Mouse (Mus musculus) lung, embryonic 15.5 days (tissue): Measurements from ENCODE around the gene Tmem163. TPM values are rescaled to one million over a fixed set of nuclear protein-coding genes. Genes with fewer than 3 reads are reported as not detected.

Experiments used
- ATAC-seq: fragments of 200-750 bp; cut with Nextera tagmentation; 2 replicates; pipeline ENCODE4 v1.8.0; 2017; ENCODE audit warnings: moderate number of reproducible peaks, borderline replicate concordance; ENCODE audit not compliant: low FRiP score, low TSS enrichment; ENCODE audit errors: extremely low read depth
- H3K27ac ChIP-seq: fragments of 300-500 bp; sonication (generic); 2 replicates; pipeline ENCODE4 v1.5.1; 2015; ENCODE audit warnings: moderate library complexity, mild to moderate bottlenecking, inconsistent platforms
- H3K27me3 ChIP-seq: fragments of 300-500 bp; sonication (generic); 2 replicates; pipeline ENCODE4 v1.6.1; 2015; ENCODE audit warnings: inconsistent platforms
- H3K36me3 ChIP-seq: fragments of 300-500 bp; sonication (generic); 2 replicates; pipeline ENCODE4 v1.6.1; 2015; ENCODE audit warnings: inconsistent platforms
- H3K4me1 ChIP-seq: fragments of 300-500 bp; sonication (generic); 2 replicates; pipeline ENCODE4 v1.6.1; 2015; ENCODE audit warnings: inconsistent platforms
- H3K4me2 ChIP-seq: fragments of 300-500 bp; sonication (generic); 2 replicates; pipeline ENCODE4 v1.6.1; 2015; ENCODE audit warnings: inconsistent platforms, mild to moderate bottlenecking, moderate library complexity
- H3K4me3 ChIP-seq: fragments of 300-500 bp; sonication (generic); 2 replicates; pipeline ENCODE4 v1.5.1; 2015; ENCODE audit warnings: mild to moderate bottlenecking, inconsistent platforms
- H3K9ac ChIP-seq: fragments of 300-500 bp; sonication (generic); 2 replicates; pipeline ENCODE4 v1.6.1; 2015; ENCODE audit warnings: inconsistent platforms
- H3K9me3 ChIP-seq: fragments of 300-500 bp; sonication (generic); 2 replicates; pipeline ENCODE4 v1.6.1; 2016; ENCODE audit warnings: inconsistent platforms
- WGBS: fragments of 180-500 bp; shearing (Covaris S2); methylation state at CpG from one replicate; pipeline ENCODE4 v1.1.7; 2015; 5-methylcytosine and 5-hydroxymethylcytosine counted together
- polyA plus RNA-seq: library from polyadenylated mRNA; unstranded; fragments of >200 nt; fragmentation: Nextera tagmentation; extraction: Ambion mirVana; gene quantifications from 2 replicates; pipeline ENCODE4 v1.2.1, GENCODE M21; 2015

Tmem163 gene
- polyA plus RNA-seq, 1 experiment from 2014 or later, result 5.2 TPM

DNA sequence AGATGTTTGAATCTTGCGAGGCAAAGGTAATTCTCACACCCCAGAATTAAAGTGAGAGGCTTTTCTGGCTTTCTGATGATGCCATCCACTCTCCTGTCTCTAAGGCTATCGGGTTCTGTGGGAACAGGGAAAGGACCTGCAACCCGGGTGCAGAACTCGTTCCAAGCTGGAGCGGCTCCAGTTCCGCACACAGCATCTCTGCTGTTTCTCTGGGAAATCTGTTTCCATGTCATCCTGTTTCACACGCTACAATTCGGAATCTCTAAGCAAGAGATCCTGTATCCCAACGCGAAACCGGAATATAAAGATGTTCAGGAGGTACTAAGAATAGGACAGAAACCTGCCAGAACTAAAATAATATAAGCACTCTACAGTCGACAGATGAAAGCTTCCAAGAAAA lies 3.2 kb downstream of the Tmem163 start:
- Histone ChIP-seq H3K9ac (no peak overlapping the region), H3K9me3 (no peaks in the 10 kb centered on the region), H3K4me2 (no peak overlapping the region), H3K27ac (no peak overlapping the region), H3K36me3 (no peaks in the 10 kb centered on the region), H3K4me3 (no peak overlapping the region), H3K4me1 (peaks cover 19% of the 10 kb centered on the region), H3K27me3 (peaks cover 59% of the 10 kb centered on the region)
- 40% methylated on average over 12 of the region's 12 CpGs for WGBS
- ATAC-seq, result no peak

DNA sequence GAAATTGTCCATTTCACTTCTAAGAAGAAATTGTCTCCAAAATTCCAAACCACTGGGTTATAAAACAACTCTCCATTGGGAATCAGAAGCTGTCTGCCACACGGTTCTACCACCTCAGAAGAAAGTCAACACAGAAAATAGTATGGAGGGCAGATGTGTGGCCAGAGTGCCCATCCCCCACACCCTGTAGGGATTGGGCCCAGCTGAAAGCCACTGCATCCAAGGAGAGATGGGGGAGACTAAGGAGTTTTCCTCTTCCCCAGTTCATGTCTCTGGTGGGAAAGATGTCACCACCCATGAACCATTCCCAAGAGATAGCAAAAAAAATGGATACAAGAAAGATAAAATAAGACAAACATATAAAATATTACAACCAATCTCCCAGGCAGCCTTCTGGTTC lies 4.1 kb downstream of the Tmem163 start:
- ATAC-seq, result no peak
- H3K36me3 ChIP-seq, result no peaks in the 10 kb centered on the region
- no peaks in the 10 kb centered on the region for H3K9me3 ChIP-seq
- 46% methylated on average over 1 of the region's 1 CpGs for WGBS
- H3K4me2 ChIP-seq, result no peak overlapping the region
- H3K27ac ChIP-seq, result no peak overlapping the region
- H3K4me3 ChIP-seq, result no peak overlapping the region
- peaks cover 51% of the 10 kb centered on the region for H3K27me3 ChIP-seq
- no peak overlapping the region for H3K9ac ChIP-seq
- peaks cover 19% of the 10 kb centered on the region for H3K4me1 ChIP-seq

DNA sequence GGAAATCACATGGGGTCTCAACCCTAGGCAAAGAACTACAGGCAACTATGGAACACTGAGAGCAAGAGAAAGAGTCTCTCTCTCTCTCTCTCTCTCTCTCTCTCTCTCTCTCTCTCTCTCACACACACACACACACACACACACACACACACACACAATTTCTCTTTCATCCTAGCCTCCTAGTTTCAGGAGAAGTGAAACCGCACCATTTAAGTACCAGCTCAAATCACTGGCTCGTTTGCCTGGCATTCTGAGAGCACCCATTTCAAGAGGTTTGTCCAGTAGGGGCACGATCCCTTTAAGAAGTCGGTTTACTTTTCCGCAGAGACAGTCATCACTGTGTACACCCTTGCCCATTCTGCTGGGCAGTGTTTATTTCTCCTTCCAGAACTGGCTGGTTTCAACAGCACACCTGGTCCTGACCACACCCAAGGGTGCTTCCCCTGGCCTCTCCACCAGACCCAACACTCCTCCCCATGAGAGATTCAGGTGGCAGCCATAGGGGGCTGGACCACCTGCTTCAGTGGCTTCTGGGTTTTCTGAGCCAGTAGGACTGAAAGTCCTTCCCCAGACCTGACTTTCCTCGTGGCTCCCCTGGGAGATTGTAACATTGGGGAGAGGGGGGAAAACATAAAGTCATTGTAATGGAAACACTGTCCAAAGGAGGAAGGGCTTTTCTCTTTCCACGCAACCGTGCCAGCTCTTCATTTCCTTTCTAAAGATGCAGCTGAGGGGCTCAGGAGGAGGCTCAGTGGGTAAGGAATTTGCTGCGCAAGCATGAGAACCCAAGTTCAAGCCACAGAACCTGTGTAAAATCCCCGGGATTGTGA lies 5.9 kb downstream of the Tmem163 start:
- Histone ChIP-seq H3K27me3 (peaks cover 34% of the 10 kb centered on the region), H3K36me3 (no peaks in the 10 kb centered on the region), H3K4me2 (no peak overlapping the region), H3K9ac (no peak overlapping the region), H3K4me3 (no peak overlapping the region), H3K27ac (no peak overlapping the region), H3K4me1 (peaks cover 18% of the 10 kb centered on the region), H3K9me3 (no peaks in the 10 kb centered on the region)
- 63% methylated on average over 10 of the region's 10 CpGs for WGBS
- ATAC-seq, result peak; percentile 9; the same call in 1 of the 2 replicates

DNA sequence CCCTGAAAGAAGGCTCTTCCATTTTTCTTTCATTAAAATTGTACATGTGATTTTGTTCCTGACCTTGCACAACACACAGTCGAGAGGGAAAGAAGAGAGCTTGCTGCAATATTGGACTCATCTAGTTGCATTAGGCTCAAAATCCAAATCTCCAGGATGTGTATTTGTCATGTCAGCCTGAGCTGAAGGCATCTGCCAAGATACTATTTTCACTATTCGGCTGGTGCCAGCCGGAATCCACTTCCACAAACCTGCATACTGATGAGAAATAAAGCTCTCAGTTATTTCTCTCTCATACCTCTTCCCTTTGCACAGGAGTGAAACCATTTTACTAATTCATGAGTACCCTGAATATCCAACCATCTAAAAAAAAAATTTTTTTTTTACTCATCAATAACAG lies 11.2 kb downstream of the Tmem163 start:
- Histone ChIP-seq H3K36me3 (no peaks in the 10 kb centered on the region), H3K9ac (no peak overlapping the region), H3K4me3 (no peak overlapping the region), H3K4me2 (no peak overlapping the region), H3K4me1 (no peaks in the 10 kb centered on the region), H3K27me3 (no peaks in the 10 kb centered on the region), H3K9me3 (no peaks in the 10 kb centered on the region), H3K27ac (no peak overlapping the region)
- ATAC-seq, result no peak
- WGBS, result 79% methylated on average over 3 of the region's 3 CpGs

DNA sequence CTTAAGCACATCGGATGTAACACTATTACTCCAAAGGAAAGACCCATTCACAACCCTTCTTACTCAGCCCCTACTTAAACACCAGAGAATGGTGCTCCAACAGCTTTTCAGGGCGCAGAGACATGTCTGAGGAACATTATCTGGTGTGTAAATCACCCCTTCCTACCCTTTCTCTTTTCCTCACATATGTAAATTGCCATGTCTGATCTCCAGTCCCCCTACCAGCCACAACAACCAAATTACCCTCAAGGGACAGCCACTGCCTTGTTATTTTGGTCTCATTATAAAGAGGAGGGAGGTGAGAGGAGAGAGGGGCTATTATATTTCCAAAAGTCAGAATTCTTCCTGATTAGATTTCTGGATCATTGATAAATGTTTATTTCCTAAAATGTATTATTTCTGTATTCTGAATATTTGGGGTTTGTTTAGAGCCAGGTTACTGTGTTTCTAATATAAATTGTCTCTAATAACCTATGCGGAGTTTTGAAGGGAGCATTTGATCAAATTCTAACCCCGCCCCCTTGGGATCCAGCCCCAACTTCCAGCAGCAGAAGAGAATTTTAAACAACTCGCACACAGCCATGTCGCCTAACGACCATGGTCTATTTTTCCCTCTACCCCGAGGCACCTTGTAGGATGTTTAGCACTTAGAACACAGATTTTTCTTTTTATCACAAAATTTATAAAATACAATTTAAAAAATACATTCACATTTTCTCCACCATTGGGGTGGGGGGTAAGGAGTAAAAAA lies 12.1 kb downstream of the Tmem163 start:
- no peak overlapping the region for H3K4me3 ChIP-seq
- no peak overlapping the region for H3K9ac ChIP-seq
- no peaks in the 10 kb centered on the region for H3K4me1 ChIP-seq
- ATAC-seq, result no peak
- no peak overlapping the region for H3K4me2 ChIP-seq
- 71% methylated on average over 8 of the region's 8 CpGs for WGBS
- no peaks in the 10 kb centered on the region for H3K36me3 ChIP-seq
- H3K27me3 ChIP-seq, result no peaks in the 10 kb centered on the region
- H3K9me3 ChIP-seq, result no peaks in the 10 kb centered on the region
- H3K27ac ChIP-seq, result no peak overlapping the region

DNA sequence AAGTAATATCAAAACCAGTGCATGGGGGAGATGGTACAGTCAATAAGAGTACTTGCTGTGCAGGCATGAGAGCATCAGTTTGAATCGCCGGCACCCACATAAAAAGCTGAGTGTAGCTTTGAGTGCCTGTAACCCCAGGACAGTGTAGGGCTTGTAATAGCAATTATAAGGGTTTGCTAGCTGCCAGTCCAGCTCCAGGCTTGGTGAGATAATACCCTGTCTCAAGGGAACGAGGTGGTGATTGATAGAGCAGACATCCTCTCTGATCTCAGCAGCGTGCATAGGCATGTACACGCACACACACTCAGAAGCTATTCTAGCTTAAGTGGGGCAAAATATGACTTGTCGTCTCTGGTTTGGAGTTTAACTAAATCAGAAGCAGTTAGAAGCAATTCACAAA lies 13.1 kb downstream of the Tmem163 start:
- Histone ChIP-seq H3K4me1 (no peaks in the 10 kb centered on the region), H3K9ac (no peak overlapping the region), H3K4me2 (no peak overlapping the region), H3K27ac (no peak overlapping the region), H3K9me3 (no peaks in the 10 kb centered on the region), H3K27me3 (no peaks in the 10 kb centered on the region), H3K4me3 (no peak overlapping the region), H3K36me3 (no peaks in the 10 kb centered on the region)
- no peak for ATAC-seq
- WGBS, result 56% methylated on average over 6 of the region's 6 CpGs

DNA sequence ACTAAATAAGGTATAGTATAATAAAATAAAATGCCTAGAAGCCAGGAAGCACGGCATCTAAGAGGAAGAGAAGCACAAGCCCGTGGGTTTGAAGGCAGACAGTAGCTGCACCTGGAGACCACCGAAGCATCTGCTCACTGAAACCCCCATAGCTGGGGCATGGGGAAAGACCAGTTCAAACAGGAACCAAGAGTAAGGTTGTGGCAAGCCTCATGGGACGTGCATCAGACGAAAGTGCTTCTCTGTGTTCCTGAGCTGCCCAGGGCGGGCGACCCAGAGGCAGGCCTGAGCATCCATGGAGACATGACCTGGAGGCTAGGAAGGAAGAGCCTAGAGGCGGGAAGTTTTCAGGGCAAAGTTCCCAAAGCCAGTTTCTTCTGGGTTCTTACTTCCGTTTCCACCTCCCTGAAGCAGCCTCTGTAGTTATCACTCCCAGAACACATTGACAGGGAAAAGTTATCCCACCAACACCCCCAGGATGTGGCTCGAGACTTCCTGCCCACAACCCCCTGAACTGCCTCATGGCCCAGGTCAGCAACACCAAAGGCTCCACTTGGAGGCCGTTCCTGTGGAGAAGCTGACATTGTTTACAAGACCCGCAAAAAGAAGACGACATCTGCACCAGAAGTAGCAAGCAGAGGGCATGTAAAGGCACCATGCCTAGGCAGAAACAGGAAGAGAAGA lies 16.8 kb downstream of the Tmem163 start:
- Histone ChIP-seq H3K4me2 (no peak overlapping the region), H3K27ac (no peak overlapping the region), H3K4me1 (no peaks in the 10 kb centered on the region), H3K9ac (no peak overlapping the region), H3K36me3 (no peaks in the 10 kb centered on the region), H3K27me3 (no peaks in the 10 kb centered on the region), H3K4me3 (no peak overlapping the region), H3K9me3 (no peaks in the 10 kb centered on the region)
- ATAC-seq, result no peak
- 61% methylated on average over 13 of the region's 13 CpGs for WGBS

DNA sequence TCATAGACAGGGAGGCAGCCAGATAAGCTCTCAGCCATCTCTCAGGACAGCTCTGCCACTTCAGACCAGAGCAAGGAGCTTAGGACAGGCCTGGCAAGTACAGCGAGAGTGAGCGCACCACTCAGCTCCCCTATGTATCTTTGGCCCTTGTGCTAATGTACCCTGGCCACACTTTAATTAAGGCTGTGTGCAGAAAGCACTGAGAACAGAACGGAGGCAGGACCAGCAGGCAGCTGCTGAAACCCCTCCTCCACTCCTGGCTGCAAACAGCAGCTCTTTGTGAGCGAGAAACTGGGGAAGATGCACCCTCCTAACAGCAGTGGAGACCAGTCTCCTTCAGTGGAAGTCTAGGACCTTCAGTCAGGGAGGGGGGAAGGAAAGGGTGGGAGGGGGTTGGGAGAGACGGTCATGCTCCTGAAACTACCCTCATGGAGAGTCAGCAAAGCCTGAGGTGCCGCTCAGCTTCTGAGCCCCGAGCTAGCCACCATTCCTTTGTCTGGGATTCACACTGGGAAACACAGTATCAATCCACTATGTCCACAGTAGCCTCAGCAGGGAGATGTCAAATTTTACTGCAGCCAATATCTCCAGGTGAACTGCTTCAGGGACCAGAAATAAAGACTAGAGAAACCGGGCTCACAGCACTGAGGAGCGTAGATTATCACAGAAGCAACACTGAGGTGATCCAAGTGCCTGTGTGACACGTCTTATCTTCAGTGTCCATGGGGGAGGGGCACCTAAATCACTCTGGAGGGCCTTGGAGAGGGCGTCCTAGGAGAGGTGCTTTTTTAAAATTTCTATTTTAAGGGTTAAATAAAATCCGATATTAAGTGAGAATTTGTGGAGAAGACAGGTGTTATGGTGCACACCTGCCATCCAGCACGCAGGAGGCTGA lies 18.0 kb downstream of the Tmem163 start:
- Histone ChIP-seq H3K4me1 (no peaks in the 10 kb centered on the region), H3K27me3 (no peaks in the 10 kb centered on the region), H3K4me2 (no peak overlapping the region), H3K27ac (no peak overlapping the region), H3K36me3 (no peaks in the 10 kb centered on the region), H3K4me3 (no peak overlapping the region), H3K9ac (no peak overlapping the region), H3K9me3 (no peaks in the 10 kb centered on the region)
- no peak for ATAC-seq
- 29% methylated on average over 13 of the region's 13 CpGs for WGBS

DNA sequence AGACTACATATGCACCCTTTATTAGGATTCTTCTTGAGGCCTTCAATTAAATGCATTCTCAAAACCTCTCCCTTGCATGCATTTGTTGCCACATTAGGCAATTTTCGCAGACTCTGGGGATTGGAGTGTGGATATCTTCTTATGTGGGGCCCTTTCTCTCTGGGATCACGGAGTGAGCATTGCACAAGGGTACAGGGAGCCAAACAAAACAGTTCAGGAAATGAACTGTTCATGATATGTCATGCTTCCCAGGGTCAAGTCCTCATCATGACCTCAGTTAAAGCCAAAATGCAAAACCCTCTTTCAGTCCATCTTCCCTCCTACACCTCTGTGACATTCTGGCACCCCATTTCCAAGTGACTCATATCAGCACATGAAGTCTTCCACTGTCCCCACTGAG lies 27.8 kb downstream of the Tmem163 start:
- Histone ChIP-seq H3K4me3 (no peak overlapping the region), H3K27ac (no peak overlapping the region), H3K4me2 (no peak overlapping the region), H3K36me3 (no peaks in the 10 kb centered on the region), H3K4me1 (no peaks in the 10 kb centered on the region), H3K9me3 (no peaks in the 10 kb centered on the region), H3K9ac (no peak overlapping the region), H3K27me3 (no peaks in the 10 kb centered on the region)
- 0 out of 2 replicates have a peak, but pooled peaks have one; percentile 39 for ATAC-seq
- 57% methylated on average over 2 of the region's 2 CpGs for WGBS

DNA sequence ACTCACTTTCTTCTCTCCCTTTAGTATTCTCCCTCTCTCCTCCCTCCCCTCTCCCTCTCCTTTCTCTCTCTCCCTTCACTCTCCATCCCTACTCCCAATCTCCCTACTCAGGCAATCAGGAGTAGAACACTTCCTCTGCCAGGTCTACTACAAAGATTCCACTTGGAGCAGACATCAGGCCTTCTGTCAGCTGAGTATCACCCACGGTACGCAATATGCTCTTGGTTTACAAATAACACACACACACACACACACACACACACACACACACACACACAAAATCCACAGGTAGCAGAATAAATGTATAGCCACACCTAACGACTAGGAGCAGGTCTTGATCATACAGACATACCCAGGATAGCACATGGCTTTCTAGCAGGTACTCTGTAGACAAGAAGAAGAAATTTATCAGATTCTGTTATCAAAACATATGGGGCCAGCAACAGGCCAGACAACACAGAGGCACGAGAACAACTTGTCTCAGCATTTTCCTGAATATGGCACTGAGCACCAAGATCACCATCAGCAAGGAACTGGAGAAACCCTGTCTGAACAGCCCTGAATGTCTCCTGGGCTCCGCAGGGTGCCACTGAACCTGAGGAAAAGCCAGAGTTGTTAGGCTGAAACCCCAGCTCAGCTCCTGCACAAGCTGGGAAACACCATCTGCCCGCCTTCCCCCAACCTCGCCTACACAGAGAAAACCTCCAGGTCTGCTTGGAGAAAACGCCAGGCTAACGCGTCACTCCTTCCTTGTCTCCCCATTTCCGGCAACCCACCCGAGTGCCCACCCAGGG lies 36.2 kb downstream of the Tmem163 start:
- Histone ChIP-seq H3K4me2 (no peak overlapping the region), H3K9ac (no peak overlapping the region), H3K27me3 (no peaks in the 10 kb centered on the region), H3K4me3 (no peak overlapping the region), H3K9me3 (no peaks in the 10 kb centered on the region), H3K36me3 (no peaks in the 10 kb centered on the region), H3K27ac (no peak overlapping the region), H3K4me1 (no peaks in the 10 kb centered on the region)
- no peak for ATAC-seq
- WGBS, result 69% methylated on average over 12 of the region's 12 CpGs

DNA sequence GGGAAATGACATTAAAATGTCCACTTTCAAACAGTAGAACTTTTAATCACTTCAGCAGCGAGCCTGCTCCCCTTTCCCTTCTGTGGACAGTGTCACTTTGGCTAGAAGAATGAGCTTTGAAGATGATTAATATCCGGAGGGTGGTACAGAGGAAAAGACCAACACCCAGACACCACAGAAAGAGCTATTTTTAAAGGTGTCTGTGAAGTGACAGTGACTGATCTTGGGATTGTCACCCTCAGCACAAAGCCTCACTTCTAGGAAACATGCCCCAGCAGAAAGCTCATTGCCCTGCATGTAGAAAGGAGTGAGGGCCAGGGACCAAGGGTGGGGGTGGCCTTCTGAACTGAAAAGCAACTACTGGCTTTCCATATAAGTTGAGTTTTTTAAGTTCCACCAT lies 41.4 kb downstream of the Tmem163 start:
- Histone ChIP-seq H3K4me2 (no peak overlapping the region), H3K4me1 (no peaks in the 10 kb centered on the region), H3K36me3 (no peaks in the 10 kb centered on the region), H3K9me3 (no peaks in the 10 kb centered on the region), H3K27me3 (no peaks in the 10 kb centered on the region), H3K9ac (no peak overlapping the region), H3K27ac (no peak overlapping the region), H3K4me3 (no peak overlapping the region)
- ATAC-seq, result no peak
- WGBS, result 34% methylated on average over 2 of the region's 2 CpGs
